Mouse (Mus musculus) heart, adult 2 months (tissue): ENCODE data around the gene B4galnt4. TPM values are rescaled to one million over a fixed set of nuclear protein-coding genes. Genes with fewer than 3 reads are reported as not detected.

Experiments used
- DNase-seq, 2 experiments: peaks; one replicate each; pipeline ENCODE4 v3.0.0; 2021
- H3K27ac ChIP-seq: fragments of 200-600 bp; 2 replicates; pipeline ENCODE4 v1.8.1; 2022
- H3K27me3 ChIP-seq: fragments of 200-500 bp; 2 replicates; pipeline ENCODE4 v1.6.1; 2012; ENCODE audit warnings: mild to moderate bottlenecking, low read length, inconsistent platforms, mixed read lengths; ENCODE audit not compliant: control insufficient read depth, insufficient read depth
- H3K36me3 ChIP-seq: fragments of 200-500 bp; 2 replicates; pipeline ENCODE4 v1.6.1; 2012; ENCODE audit warnings: low read length, inconsistent platforms; ENCODE audit not compliant: control insufficient read depth, insufficient read depth
- H3K4me1 ChIP-seq: fragments of 200-500 bp; 2 replicates; pipeline ENCODE4 v1.6.1; 2011; ENCODE audit warnings: low read length; ENCODE audit not compliant: control insufficient read depth, insufficient read depth
- H3K4me3 ChIP-seq: fragments of 200-600 bp; 2 replicates; pipeline ENCODE4 v1.8.1; 2022
- H3K79me2 ChIP-seq: fragments of 200-500 bp; replicated peaks from 2 replicates; pipeline ENCODE4 v1.6.1; 2012; ENCODE audit warnings: mild to moderate bottlenecking, inconsistent platforms, low read length, moderate library complexity, mixed read lengths; ENCODE audit not compliant: control insufficient read depth, insufficient read depth
- H3K9ac ChIP-seq: fragments of 200-500 bp; 2 replicates; pipeline ENCODE4 v1.6.1; 2012; ENCODE audit warnings: low read depth, mild to moderate bottlenecking, control low read depth, inconsistent platforms, low read length, mixed read lengths
- CTCF ChIP-seq: fragments of 200-600 bp; IDR thresholded peaks from 2 replicates; pipeline ENCODE4 v1.8.1; 2022; ENCODE audit warnings: antibody characterized with exemption, mild to moderate bottlenecking, moderate library complexity
- EP300 ChIP-seq: fragments of 200-500 bp; IDR thresholded peaks from 2 replicates; pipeline ENCODE4 v1.6.1; 2011; ENCODE audit warnings: low read depth, low read length, control low read depth; ENCODE audit not compliant: insufficient read depth
- POLR2A ChIP-seq: fragments of 200-500 bp; IDR thresholded peaks from 2 replicates; pipeline ENCODE4 v1.6.1; 2011; ENCODE audit warnings: mild to moderate bottlenecking, low read depth, low read length, control low read depth; ENCODE audit not compliant: insufficient read depth
- WGBS: fragments of 180-500 bp; shearing (Covaris S2); methylation state at CpG from one replicate; pipeline ENCODE4 v1.1.7; 2018; 5-methylcytosine and 5-hydroxymethylcytosine counted together
- intact Hi-C: fragments of 180-260 bp; cut with DNase I; formaldehyde crosslinking; loops from one replicate; pipeline ENCODE4 v1.15.1; 2025
- polyA plus RNA-seq: library from polyadenylated mRNA; depleted of rRNA; stranded (reverse); fragments of >200 nt; gene quantifications from 2 replicates; pipeline ENCODE4 v1.2.3, GENCODE M21; 2012
- total RNA-seq, 2 experiments: library from RNA; stranded (reverse); gene quantifications; 2 replicates each; pipeline ENCODE4 v1.2.3; 2021

Gene B4galnt4
- total and polyA plus RNA-seq, 3 experiments, result 0.04 to 0.07 TPM; not detected in 1

- DNase-seq, result no peak
- Histone ChIP-seq H3K9ac (no peak overlapping the region), H3K4me1 (peaks cover 3% of the 10 kb centered on the region), H3K27me3 (peaks cover 4% of the 10 kb centered on the region), H3K36me3 (no peaks in the 10 kb centered on the region), H3K27ac (no peak overlapping the region), H3K4me3 (no peak overlapping the region), H3K79me2 (no peaks in the 10 kb centered on the region)
- intact Hi-C loops, result no loop called here
- TF ChIP-seq POLR2A, result no peak
- no peak for TF ChIP-seq EP300
- TF ChIP-seq CTCF, result no peak
- 17% methylated on average over 8 of the region's 8 CpGs for WGBS
Observed at GRCm38 (mm10) chr7:141087894-141088293, 27.0 kb downstream of the B4galnt4 start.

DNA sequence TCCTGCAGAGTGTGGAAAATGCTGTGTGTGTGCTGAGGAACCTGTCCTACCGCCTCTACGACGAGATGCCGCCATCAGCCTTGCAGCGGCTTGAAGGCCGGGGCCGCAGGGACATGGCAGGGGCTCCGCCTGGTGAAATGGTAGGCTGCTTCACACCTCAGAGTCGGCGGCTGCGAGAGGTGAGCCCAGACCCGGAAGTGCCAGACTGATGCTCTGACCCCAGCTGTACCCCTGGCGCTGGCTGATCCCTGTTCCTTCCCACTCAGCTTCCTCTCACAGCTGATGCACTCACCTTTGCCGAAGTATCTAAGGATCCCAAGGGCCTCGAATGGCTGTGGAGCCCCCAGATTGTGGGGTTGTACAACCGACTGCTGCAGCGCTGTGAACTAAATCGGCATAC, 27.6 kb downstream of the B4galnt4 start:
- Histone ChIP-seq H3K9ac (no peak overlapping the region), H3K27ac (no peak overlapping the region), H3K4me3 (no peak overlapping the region), H3K36me3 (no peaks in the 10 kb centered on the region), H3K79me2 (no peaks in the 10 kb centered on the region), H3K4me1 (peaks cover 3% of the 10 kb centered on the region), H3K27me3 (peaks cover 4% of the 10 kb centered on the region)
- WGBS, result 9% methylated on average over 18 of the region's 18 CpGs
- intact Hi-C loops, result no loop called here
- no peak for DNase-seq
- TF ChIP-seq EP300 (no peak), CTCF (no peak), POLR2A (no peak)

- WGBS, result 69% methylated on average over 8 of the region's 8 CpGs
- H3K27me3 ChIP-seq, result peaks cover 4% of the 10 kb centered on the region
- no peak overlapping the region for H3K27ac ChIP-seq
- H3K36me3 ChIP-seq, result no peaks in the 10 kb centered on the region
- TF ChIP-seq POLR2A, result no peak
- no peak for TF ChIP-seq CTCF
- no peak for TF ChIP-seq EP300
- no peak overlapping the region for H3K9ac ChIP-seq
- intact Hi-C loops, result no loop called here
- peaks cover 6% of the 10 kb centered on the region for H3K4me1 ChIP-seq
- no peaks in the 10 kb centered on the region for H3K79me2 ChIP-seq
- no peak overlapping the region for H3K4me3 ChIP-seq
- DNase-seq, result no peak
Observed at GRCm38 (mm10) chr7:141090228-141090627, 29.3 kb downstream of the B4galnt4 start.

DNA sequence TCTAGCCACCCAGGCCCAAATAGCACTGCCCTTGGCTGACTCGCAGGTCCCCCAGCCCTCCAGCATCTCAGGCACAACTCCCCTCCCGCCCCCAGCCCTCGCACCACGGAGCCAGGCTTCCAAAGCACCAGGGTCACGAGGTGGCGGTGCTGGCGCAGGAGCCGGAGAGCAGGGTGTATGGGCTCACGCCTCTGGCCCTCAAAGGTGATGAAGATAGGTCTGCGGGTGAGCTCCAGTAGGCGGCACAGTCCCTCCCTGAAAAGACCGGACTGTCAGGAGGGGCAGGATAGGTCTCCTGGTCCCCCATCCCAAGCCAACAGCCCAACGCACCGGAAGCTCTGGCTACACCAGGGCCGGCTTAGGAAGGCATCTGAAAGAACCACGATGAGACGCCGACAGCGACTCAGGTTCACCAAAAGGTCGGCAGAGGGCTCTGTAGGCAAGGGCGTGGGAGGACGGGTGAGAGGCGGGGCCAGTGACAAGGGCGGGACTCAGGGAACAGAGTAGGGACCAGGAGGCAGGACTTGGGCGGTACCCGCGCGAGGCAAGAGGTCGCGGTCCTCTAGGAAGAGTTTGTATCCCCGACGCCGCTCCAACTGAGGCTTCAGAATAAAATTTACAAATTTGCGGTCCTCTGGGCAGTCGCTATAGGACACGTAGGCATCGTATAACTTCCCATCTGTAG, 31.3 kb downstream of the B4galnt4 start:
- Histone ChIP-seq H3K4me3 (peak overlapping the region; percentile 5; the same call in 1 of the 2 replicates), H3K4me1 (peaks cover 10% of the 10 kb centered on the region), H3K9ac (no peak overlapping the region), H3K36me3 (no peaks in the 10 kb centered on the region), H3K27ac (peak overlapping the region; percentile 17; the same call in 1 of the 2 replicates), H3K27me3 (peaks cover 4% of the 10 kb centered on the region), H3K79me2 (no peaks in the 10 kb centered on the region)
- 18% methylated on average over 37 of the region's 37 CpGs for WGBS
- DNase-seq, result peak; percentile 87 to 89
- intact Hi-C loops, result loop anchor here (1.0 kb wide), 1 partner anchor 84 kb away; no protein-coding TSS in a partner anchor
- TF ChIP-seq EP300 (peak; percentile 58; the same call in 1 of the 2 replicates), CTCF (peak; percentile 79), POLR2A (0 out of 2 replicates have a peak, but pooled peaks have one; percentile 26)

DNA sequence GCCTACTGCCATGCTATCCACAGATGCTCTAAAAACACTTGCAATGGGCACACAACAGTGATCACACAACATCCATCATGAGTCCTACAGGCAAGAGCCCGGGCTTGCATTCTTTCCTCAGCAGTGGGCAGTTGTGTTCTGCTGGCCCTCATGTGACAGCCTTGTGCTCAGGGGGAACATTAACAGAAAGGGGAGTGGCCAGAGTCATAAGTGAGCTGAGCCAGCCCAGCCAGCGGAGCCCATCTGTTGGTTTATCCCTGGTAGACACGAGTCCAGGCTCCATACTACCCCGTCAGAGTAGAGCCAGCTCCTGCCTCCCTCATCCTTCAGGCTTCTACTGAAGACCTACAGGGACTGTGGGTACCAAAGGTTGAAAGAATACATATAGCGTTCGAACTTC, 33.0 kb downstream of the B4galnt4 start:
- no peak for DNase-seq
- 92% methylated on average over 6 of the region's 6 CpGs for WGBS
- no peak overlapping the region for H3K27ac ChIP-seq
- H3K79me2 ChIP-seq, result no peaks in the 10 kb centered on the region
- H3K9ac ChIP-seq, result no peak overlapping the region
- no peaks in the 10 kb centered on the region for H3K27me3 ChIP-seq
- H3K36me3 ChIP-seq, result no peaks in the 10 kb centered on the region
- TF ChIP-seq EP300 (no peak), CTCF (no peak), POLR2A (no peak)
- H3K4me3 ChIP-seq, result no peak overlapping the region
- intact Hi-C loops, result no loop called here
- peaks cover 10% of the 10 kb centered on the region for H3K4me1 ChIP-seq

DNA sequence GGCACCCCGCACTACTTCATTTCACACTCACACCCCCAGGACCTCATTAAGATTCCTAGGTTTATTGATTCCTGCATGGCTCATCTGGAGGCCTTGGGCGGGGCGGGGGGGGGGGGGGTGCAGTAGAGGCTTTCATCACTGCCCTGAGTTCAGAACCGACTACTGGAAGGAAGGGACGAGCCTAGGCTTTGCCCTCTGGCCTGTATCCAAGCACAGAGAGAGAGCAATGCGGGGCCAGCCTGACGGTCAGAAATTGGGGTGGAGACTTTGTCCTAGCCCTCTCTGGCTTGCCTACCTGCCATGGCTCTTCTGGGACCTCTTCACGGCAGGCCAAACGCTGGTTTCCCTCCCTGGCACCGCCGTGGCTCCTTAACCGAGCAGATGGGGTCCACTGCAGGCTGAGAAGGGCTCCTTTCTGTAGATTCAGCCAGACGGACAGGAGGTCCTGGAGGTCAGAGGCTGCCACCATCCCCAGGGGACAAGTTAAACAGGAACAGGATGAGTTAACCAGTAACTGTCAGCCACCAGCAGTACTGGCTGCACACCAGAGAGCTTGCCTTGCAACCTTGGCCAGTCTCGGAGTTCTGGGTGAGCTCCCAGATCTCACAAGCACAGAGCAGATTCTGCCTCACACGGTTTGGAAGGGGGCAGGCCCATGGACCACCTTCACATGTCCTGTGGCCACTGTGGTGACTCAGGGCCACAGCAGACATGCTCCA, 33.7 kb downstream of the B4galnt4 start:
- H3K4me1 ChIP-seq, result peaks cover 10% of the 10 kb centered on the region
- intact Hi-C loops, result no loop called here
- WGBS, result 56% methylated on average over 15 of the region's 15 CpGs
- H3K27ac ChIP-seq, result no peak overlapping the region
- no peaks in the 10 kb centered on the region for H3K27me3 ChIP-seq
- no peak overlapping the region for H3K9ac ChIP-seq
- H3K36me3 ChIP-seq, result no peaks in the 10 kb centered on the region
- H3K79me2 ChIP-seq, result no peaks in the 10 kb centered on the region
- H3K4me3 ChIP-seq, result no peak overlapping the region
- no peak for DNase-seq
- TF ChIP-seq CTCF (no peak), POLR2A (no peak), EP300 (no peak)
